Comparison of ENCODE assay signal across 16 mouse cellular contexts in genomic region chr19:5463212-5463611, GRCm38 (mm10). TPM values are rescaled to one million over a fixed set of nuclear protein-coding genes. Genes with fewer than 3 reads are reported as not detected.
DNase-seq lines count a peak whose midpoint lies in the region; ATAC-seq and TF ChIP-seq lines count a peak whose summit lies in the region.
"Had no signal": no experiment of that assay in that cellular context is flagged by ENCODE, and none has a peak within 500 bp of the region (broad histone marks: within the 10 kb centered on the region; RNA-seq: fewer than 3 reads in every experiment).

No protein-coding gene starts in this region.

- 88% methylated on average over 9 of the region's 9 CpGs for WGBS in midbrain, embryonic 13.5 days
- WGBS in midbrain, postnatal 0 days, result 94% methylated on average over 9 of the region's 9 CpGs
- 89% methylated on average over 9 of the region's 9 CpGs for WGBS in limb, embryonic 10.5 days

- H3K27me3 ChIP-seq in midbrain, embryonic 13.5 days, result peaks cover 13% of the 10 kb centered on the region
- no peaks in the 10 kb centered on the region for H3K27me3 ChIP-seq in midbrain, postnatal 0 days (ENCODE audit: insufficient read depth, low read length)
- H3K27me3 ChIP-seq in limb, embryonic 10.5 days (ENCODE audit: low read depth, poor library complexity, severe bottlenecking), result peaks cover 11% of the 10 kb centered on the region
- H3K27me3 ChIP-seq: embryonic facial prominence, embryonic 12.5 days; heart, embryonic 13.5 days had no signal

- H3K4me3 ChIP-seq in midbrain, embryonic 13.5 days (replicated peaks), result no peak overlapping the region; the same call in 1 of the 2 replicates
- H3K4me3 ChIP-seq in midbrain, postnatal 0 days (ENCODE audit: low read depth, low read length), result no peak overlapping the region
- peak overlapping the region; percentile 35; the same call in 1 of the 2 replicates for H3K4me3 ChIP-seq in limb, embryonic 10.5 days

- 0 out of 2 replicates have a peak overlapping the region, but pooled peaks have one; percentile 3 for H3K27ac ChIP-seq in midbrain, embryonic 13.5 days
- H3K27ac ChIP-seq in midbrain, postnatal 0 days (ENCODE audit: low read depth, low read length), result no peak overlapping the region
- no peak overlapping the region for H3K27ac ChIP-seq in limb, embryonic 10.5 days

- peak; percentile 92 for DNase-seq in heart, adult 11 months
- DNase-seq in heart, adult 8-10 months (ENCODE audit: low spot score), result no peak
- DNase-seq in midbrain, postnatal 0 days (ENCODE audit: low spot score), result no peak
- no peak for DNase-seq in limb, embryonic 10.5 days (ENCODE audit: low spot score)

- peaks cover 52% of the 10 kb centered on the region for H3K36me3 ChIP-seq in midbrain, embryonic 13.5 days
- H3K36me3 ChIP-seq in midbrain, postnatal 0 days (ENCODE audit: insufficient read depth, low read length), result peaks cover 36% of the 10 kb centered on the region
- peaks cover 68% of the 10 kb centered on the region for H3K36me3 ChIP-seq in limb, embryonic 10.5 days

- no peak overlapping the region for H3K9ac ChIP-seq in midbrain, embryonic 13.5 days (replicated peaks)
- no peak overlapping the region for H3K9ac ChIP-seq in midbrain, postnatal 0 days (replicated peaks; ENCODE audit: low read length, poor library complexity, severe bottlenecking)

- no peak for ATAC-seq in midbrain, embryonic 13.5 days
- ATAC-seq in midbrain, postnatal 0 days (ENCODE audit: low FRiP score), result no peak
- no peak for ATAC-seq in erythroid progenitor cell, adult 5-6 weeks (replicated peaks; ENCODE audit: low FRiP score, poor library complexity, severe bottlenecking)

- TF ChIP-seq CTCF in midbrain, postnatal 0 days (IDR thresholded peaks at IDR 0.05), result no peak

- H3K4me2 ChIP-seq in midbrain, embryonic 13.5 days (replicated peaks), result no peak overlapping the region
- H3K4me2 ChIP-seq in midbrain, postnatal 0 days (ENCODE audit: low read depth, low read length, poor library complexity, severe bottlenecking), result no peak overlapping the region

- H3K4me1 ChIP-seq in midbrain, embryonic 13.5 days (replicated peaks), result peaks cover 38% of the 10 kb centered on the region
- H3K4me1 ChIP-seq in midbrain, postnatal 0 days (ENCODE audit: insufficient read depth, low read length), result peaks cover 5% of the 10 kb centered on the region; the same call in 1 of the 2 replicates
- H3K4me1 ChIP-seq in limb, embryonic 10.5 days, result peaks cover 25% of the 10 kb centered on the region

- no peaks in the 10 kb centered on the region for H3K9me3 ChIP-seq in midbrain, embryonic 13.5 days
- H3K9me3 ChIP-seq in midbrain, postnatal 0 days (ENCODE audit: low read length), result no peaks in the 10 kb centered on the region
- no peaks in the 10 kb centered on the region for H3K9me3 ChIP-seq in limb, embryonic 10.5 days (replicated peaks)
- H3K9me3 ChIP-seq: embryonic facial prominence, embryonic 12.5 days; forebrain, embryonic 12.5 days; heart, embryonic 13.5 days had no signal

RNA-seq across cellular contexts. Expression of gene Fibp, which starts 2.8 kb away (rescaled TPM):
- total RNA-seq in heart, adult 8-10 months (2022), result 10 to 100 TPM; 41.3 to 52.3 (median 49.2) TPM
- 183 and 192 TPM in 2 replicates for polyA plus RNA-seq in midbrain, embryonic 13.5 days (2015; fragmentation: Nextera tagmentation; extraction: Ambion mirVana)
- 91.4 and 122 TPM in 2 replicates for total RNA-seq in midbrain, postnatal 0 days (2014; rRNA removed)
- polyA plus RNA-seq in midbrain, postnatal 0 days (2015; fragmentation: Nextera tagmentation; extraction: Ambion mirVana), result 174 and 191 TPM in 2 replicates
- polyA plus RNA-seq in limb, embryonic 10.5 days (2016; fragmentation: Nextera tagmentation; extraction: Ambion mirVana), result 111 and 132 TPM in 2 replicates
- 11.5 and 21.8 TPM in 2 replicates for total RNA-seq in erythroid progenitor cell, adult 5-6 weeks (2015; ENCODE audit: low replicate concordance)
- total RNA-seq in erythroid progenitor cell, adult 5-6 weeks (2017; ENCODE audit: low replicate concordance), result 29.0 and 32.5 TPM in 2 replicates

RNA-seq across cellular contexts. Expression of gene Ctsw, which starts 5.1 kb away (rescaled TPM):
- total RNA-seq in heart, adult 8-10 months (2022), result under 1 TPM in 3 of 4 experiments, not detected in 1; 0.29 to 0.38 (median 0.37) TPM
- 5.2 and 5.7 TPM in 2 replicates for polyA plus RNA-seq in midbrain, embryonic 13.5 days (2015; fragmentation: Nextera tagmentation; extraction: Ambion mirVana)
- 0.33 and 0.94 TPM in 2 replicates for total RNA-seq in midbrain, postnatal 0 days (2014; rRNA removed)
- 1.5 and 1.9 TPM in 2 replicates for polyA plus RNA-seq in midbrain, postnatal 0 days (2015; fragmentation: Nextera tagmentation; extraction: Ambion mirVana)
- polyA plus RNA-seq in limb, embryonic 10.5 days (2016; fragmentation: Nextera tagmentation; extraction: Ambion mirVana), result 1.6 and 1.9 TPM in 2 replicates
- total RNA-seq in erythroid progenitor cell, adult 5-6 weeks (2015; ENCODE audit: low replicate concordance), result 6.3 TPM in 1 of 2 replicates, not detected in the other
- total RNA-seq in erythroid progenitor cell, adult 5-6 weeks (2017; ENCODE audit: low replicate concordance), result not detected in 2 replicates
- total RNA-seq: adrenal gland, postnatal 25 days; gastrocnemius, adult 18-20 months; gastrocnemius, postnatal 14 days had no signal

RNA-seq across cellular contexts. Expression of gene Ccdc85b, which starts 5.5 kb away (rescaled TPM):
- total RNA-seq in heart, adult 8-10 months (2022), result 10 to 100 TPM in 1 of 4 experiments, 1 to 10 TPM in 3; 8.3 to 10.4 (median 8.9) TPM
- 6.9 and 9.7 TPM in 2 replicates for polyA plus RNA-seq in midbrain, embryonic 13.5 days (2015; fragmentation: Nextera tagmentation; extraction: Ambion mirVana)
- total RNA-seq in midbrain, postnatal 0 days (2014; rRNA removed), result 14.3 and 19.4 TPM in 2 replicates
- polyA plus RNA-seq in midbrain, postnatal 0 days (2015; fragmentation: Nextera tagmentation; extraction: Ambion mirVana), result 15.4 and 15.6 TPM in 2 replicates
- polyA plus RNA-seq in limb, embryonic 10.5 days (2016; fragmentation: Nextera tagmentation; extraction: Ambion mirVana), result 8.9 and 9.7 TPM in 2 replicates
- not detected in 2 replicates for total RNA-seq in erythroid progenitor cell, adult 5-6 weeks (2015; ENCODE audit: low replicate concordance)
- total RNA-seq in erythroid progenitor cell, adult 5-6 weeks (2017; ENCODE audit: low replicate concordance), result 1.2 TPM in 1 of 2 replicates, not detected in the other

RNA-seq across cellular contexts. Expression of gene Efemp2, which starts 10.5 kb away (rescaled TPM):
- total RNA-seq in heart, adult 8-10 months (2022), result 10 to 100 TPM in 2 of 4 experiments, 1 to 10 TPM in 2; 6.5 to 11.2 (median 9.5) TPM
- polyA plus RNA-seq in midbrain, embryonic 13.5 days (2015; fragmentation: Nextera tagmentation; extraction: Ambion mirVana), result 31.8 and 33.4 TPM in 2 replicates
- total RNA-seq in midbrain, postnatal 0 days (2014; rRNA removed), result 32.9 and 33.7 TPM in 2 replicates
- polyA plus RNA-seq in midbrain, postnatal 0 days (2015; fragmentation: Nextera tagmentation; extraction: Ambion mirVana), result 35.2 and 36.1 TPM in 2 replicates
- polyA plus RNA-seq in limb, embryonic 10.5 days (2016; fragmentation: Nextera tagmentation; extraction: Ambion mirVana), result 85.6 and 99.7 TPM in 2 replicates
- total RNA-seq in erythroid progenitor cell, adult 5-6 weeks (2015; ENCODE audit: low replicate concordance), result 5.0 TPM in 1 of 2 replicates, not detected in the other
- not detected in 2 replicates for total RNA-seq in erythroid progenitor cell, adult 5-6 weeks (2017; ENCODE audit: low replicate concordance)

RNA-seq across cellular contexts. Expression of gene Fosl1, which starts 15.9 kb away (rescaled TPM):
- total RNA-seq in heart, adult 8-10 months (2022), result under 1 TPM in 2 of 4 experiments, not detected in 2; 0.14 to 0.23 TPM
- polyA plus RNA-seq in midbrain, embryonic 13.5 days (2015; fragmentation: Nextera tagmentation; extraction: Ambion mirVana), result not detected in 2 replicates
- total RNA-seq in midbrain, postnatal 0 days (2014; rRNA removed), result 0.11 TPM in 1 of 2 replicates, not detected in the other
- not detected in 2 replicates for polyA plus RNA-seq in midbrain, postnatal 0 days (2015; fragmentation: Nextera tagmentation; extraction: Ambion mirVana)
- polyA plus RNA-seq in limb, embryonic 10.5 days (2016; fragmentation: Nextera tagmentation; extraction: Ambion mirVana), result not detected in 2 replicates
- not detected in 2 replicates for total RNA-seq in erythroid progenitor cell, adult 5-6 weeks (2015; ENCODE audit: low replicate concordance)
- not detected in 2 replicates for total RNA-seq in erythroid progenitor cell, adult 5-6 weeks (2017; ENCODE audit: low replicate concordance)
- total RNA-seq: adrenal gland, postnatal 25 days; gastrocnemius, postnatal 14 days; heart, postnatal 36 days had no signal
- polyA plus RNA-seq: embryonic facial prominence, embryonic 12.5 days; forebrain, embryonic 12.5 days; forebrain, postnatal 0 days; heart, embryonic 13.5 days; hindbrain, embryonic 14.5 days; intestine, embryonic 16.5 days had no signal
